Mouse (Mus musculus): ENCODE measurements at regions not wholly inside any gene's neighbourhood (a gene's known extent, or its start where the extent isn't known, plus 50 kb on each side); places are given as distances from the start of the nearest gene placed in this dataset.

DNA sequence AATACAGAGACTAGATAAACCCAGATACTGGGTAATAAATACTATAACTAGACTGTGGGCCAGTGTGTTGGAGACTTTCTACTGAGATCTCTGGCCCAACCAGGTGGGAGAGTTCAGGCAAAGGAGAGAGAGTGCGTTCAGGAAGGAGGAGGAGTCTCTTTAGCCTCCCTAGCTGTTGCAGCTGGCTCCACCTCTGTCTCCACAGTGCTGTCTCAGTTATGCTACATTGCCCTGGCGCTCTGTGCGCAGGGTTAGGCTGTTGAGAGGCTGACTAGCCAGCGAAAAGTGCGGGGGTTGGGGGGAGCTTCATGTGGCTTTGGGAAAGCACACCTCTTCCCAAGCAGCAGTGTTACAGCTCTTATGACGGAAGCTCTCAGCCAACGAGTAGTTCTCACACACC is 104.7 kb upstream of the Syndig1 start:
- no peak for DNase-seq (ENCODE audit: low spot score)

DNA sequence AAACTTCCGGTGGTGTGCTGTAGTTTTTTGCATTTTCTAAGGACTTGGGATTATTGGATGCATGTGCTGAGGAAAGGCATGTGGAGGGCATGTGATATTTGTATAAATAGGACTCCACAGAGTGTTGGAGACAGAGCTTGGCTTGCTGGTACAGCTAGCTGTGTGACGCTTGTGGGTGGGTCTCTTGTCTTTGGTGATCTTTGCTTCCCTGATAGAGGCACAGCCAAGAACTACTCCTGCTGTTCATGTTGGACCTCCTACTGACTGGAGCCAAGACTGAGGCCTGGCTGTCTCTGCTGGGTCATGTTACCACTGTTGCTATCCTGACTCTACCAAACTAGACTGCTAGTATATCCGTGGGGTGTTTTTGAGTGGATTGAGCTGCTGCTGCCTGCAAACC is 103.1 kb upstream of the Syndig1 start:
- DNase-seq (ENCODE audit: low spot score), result no peak

DNA sequence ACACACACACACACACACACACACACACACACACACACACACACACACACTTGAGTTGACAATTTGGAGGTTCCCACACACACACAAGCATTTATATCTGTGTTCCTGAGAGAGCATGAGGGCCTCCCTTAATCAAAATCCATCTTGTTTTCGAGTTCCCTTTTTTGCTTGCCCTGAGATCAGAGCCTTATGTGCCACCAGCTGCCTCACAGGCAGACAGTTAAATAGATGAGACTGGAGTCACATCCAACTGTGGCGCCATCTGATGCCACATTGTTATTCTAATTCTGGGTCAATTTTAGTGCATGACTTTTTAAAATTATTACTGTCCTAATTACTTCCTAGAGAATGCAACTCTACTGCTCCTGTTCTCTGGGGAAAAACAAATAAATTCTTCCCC is 91.2 kb upstream of the Syndig1 start:
- DNase-seq (ENCODE audit: low spot score), result no peak

DNA sequence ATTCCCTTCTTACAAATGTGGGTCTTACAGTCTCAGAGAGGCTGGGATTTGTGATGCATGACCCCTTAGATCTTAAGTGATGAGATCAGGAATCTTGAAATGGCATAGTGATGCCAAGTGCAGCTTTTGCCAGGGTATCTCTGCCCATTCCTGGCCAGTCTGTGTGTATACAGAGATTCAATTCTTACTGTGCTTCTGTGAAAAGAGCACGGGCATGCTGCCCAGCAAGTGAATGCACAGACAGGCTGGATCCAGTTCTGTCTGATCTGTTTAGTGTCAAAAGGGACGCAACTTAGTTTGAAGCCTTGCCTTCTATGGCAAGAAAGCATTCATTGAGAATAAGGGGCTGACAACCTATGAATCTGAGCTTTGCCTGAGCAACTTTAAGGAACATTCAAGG is 89.1 kb upstream of the Syndig1 start:
- DNase-seq (ENCODE audit: low spot score), result no peak

DNA sequence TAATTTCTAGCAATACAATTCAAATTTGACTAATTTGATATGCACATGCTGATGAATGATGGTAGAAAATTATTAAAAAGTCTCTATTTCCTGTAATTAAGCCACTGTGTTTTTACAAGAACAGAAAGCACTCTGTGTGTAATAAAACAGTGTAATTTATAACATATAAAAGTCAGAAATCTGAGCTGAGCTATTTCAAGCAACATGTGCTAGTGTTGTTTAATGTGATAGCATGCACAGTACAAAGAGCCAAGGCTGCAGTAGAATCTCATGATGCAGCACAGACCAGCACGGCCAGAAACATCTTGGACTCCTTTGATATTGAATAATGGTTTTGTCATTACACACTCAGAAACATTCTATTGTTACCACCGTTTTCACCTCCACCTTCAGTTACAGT is 86.3 kb upstream of the Syndig1 start:
- no peak for DNase-seq (ENCODE audit: low spot score)

DNA sequence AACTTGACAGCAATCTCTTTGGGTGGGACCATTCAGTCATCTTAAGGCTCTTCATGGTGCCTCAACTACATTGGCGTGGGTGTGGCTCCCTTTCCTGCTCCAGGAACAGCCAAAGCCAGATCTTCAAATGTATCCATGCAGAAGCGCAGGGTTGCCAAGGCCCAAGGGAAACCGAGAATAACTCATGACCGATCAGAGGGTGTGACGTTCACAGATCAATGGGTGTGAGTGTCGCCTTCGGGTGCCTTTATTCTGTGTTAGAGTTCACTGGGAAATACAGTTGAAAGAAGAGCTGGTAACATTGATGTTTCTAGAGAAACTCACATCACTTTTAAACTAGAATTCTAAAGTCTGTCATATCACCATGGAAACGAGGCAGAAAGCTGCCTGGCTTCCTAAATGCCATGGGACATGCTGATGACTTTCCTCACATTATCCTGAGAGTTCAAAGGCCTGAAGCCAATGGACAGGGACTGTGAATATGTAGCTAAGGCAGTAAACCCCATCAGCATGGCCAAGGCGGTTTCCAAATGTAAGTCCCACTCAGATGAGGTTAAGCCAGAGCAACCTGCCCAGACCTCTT is 80.7 kb upstream of the Syndig1 start:
- DNase-seq (ENCODE audit: low spot score), result no peak

DNA sequence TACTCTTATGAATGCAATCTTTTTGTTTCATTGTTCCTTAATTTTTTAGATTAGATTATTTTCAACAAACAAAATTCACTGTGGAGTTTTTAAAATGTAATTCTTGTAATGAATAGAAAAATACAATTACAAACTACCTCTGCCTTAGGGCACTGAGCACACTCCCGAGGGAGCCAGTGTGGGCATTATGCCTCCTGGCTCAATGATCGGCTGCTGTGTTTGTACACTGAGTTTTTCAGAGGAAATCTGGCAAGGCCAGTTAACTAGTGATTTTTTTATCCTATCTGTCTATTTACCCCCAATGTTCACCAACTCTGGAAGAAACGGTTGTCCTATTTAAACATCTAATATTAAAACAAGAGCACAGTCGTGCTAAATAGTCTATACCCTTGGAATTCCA is 69.9 kb upstream of the Syndig1 start:
- no peak for DNase-seq (ENCODE audit: low spot score)

DNA sequence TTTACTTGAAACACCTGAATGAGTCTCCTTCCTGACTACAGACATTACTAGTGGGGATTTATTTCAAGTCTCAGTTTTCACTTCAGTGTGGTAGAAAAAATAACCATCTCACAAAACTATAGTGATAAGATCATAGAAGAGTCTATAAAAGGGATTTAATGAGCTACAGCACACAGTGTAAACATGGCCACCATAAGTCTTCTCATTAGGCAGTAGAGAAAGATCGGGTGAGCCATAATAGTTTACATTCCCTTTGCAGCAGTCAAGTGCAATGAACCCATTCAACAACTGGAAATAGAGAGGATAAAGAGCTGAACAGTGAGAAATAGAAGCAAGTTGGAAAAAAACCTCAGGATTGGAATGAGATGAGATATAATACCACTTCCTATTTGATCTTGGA is 65.1 kb upstream of the Syndig1 start:
- no peak for DNase-seq (ENCODE audit: low spot score)

DNA sequence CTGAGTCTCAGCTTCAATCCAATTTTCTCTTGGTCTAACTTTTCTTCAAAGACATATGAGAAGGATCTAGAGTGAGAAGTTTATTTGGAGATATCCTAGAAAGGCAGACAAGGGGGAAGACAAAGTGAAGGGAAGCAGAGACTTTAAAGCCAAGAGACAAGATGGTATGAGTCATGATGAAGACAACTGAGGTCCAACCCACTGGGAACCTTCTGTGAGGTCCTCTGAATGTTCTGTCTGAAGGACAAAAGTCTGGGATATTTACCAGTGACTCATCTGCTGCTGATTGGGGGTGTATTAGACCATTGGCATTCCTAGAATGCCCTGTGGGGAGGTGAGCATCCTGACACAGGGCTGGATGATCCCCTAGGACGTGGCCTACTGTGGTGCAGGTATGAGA is 61.0 kb upstream of the Syndig1 start:
- no peak for DNase-seq (ENCODE audit: low spot score)

DNA sequence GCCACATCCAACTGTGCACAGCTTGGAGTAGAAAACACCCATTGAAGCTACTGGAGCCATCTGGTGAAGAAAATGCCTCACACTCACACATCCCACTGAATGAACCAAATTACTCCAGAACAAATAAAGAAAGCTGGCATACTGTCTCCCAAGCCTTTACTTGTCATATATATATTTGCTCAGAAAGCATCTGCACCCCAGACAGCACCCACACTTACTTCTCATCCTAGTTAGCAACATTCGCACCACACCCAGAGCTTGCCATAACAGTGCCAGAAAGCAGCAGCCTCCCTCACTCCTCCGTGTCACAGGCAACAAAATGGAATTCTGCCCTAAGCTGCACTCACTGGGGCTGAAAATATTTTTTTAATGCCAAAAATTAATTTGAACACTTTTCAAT is 60.5 kb upstream of the Syndig1 start:
- DNase-seq (ENCODE audit: low spot score), result no peak

DNA sequence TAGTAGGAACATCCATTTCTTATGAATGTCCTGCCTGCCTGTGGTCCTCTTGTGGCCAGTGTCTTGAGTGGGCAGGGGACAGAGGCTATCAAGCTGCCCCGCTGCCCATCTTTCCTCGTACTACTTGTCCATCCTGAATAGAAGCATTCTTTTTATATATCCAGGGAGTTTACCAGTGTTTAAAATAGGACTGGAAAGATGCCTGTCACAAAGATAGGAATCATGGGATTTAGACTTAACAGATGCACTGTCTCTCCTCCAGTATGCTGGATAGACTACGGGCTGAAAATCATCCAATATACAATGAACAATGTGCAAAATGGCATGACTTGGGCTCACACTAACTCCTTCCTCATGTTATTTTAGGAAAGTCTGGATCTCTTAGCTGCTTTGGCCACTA is 51.7 kb upstream of the Syndig1 start:
- DNase-seq (ENCODE audit: low spot score), result no peak

Data from gastrocnemius, adult 18-20 months (tissue).